Mouse (Mus musculus) heart, embryonic 16.5 days (tissue): Measurements from ENCODE around the gene Usf1. TPM values are rescaled to one million over a fixed set of nuclear protein-coding genes. Genes with fewer than 3 reads are reported as not detected.

Source experiments
- ATAC-seq: fragments of 200-750 bp; cut with Nextera tagmentation; replicated peaks from 2 replicates; pipeline ENCODE4 v1.8.0; 2017; ENCODE audit warnings: moderate number of reproducible peaks; ENCODE audit not compliant: insufficient read depth, low FRiP score; ENCODE audit errors: extremely low read depth
- H3K27ac ChIP-seq: fragments of 300-500 bp; sonication (generic); 2 replicates; pipeline ENCODE4 v1.5.1; 2014; ENCODE audit warnings: mild to moderate bottlenecking, low read length, control low read depth, moderate library complexity
- H3K27me3 ChIP-seq: fragments of 300-500 bp; sonication (generic); 2 replicates; pipeline ENCODE4 v1.6.1; 2014; ENCODE audit warnings: low read length, mixed read lengths; ENCODE audit not compliant: control insufficient read depth, insufficient read depth
- H3K36me3 ChIP-seq: fragments of 300-500 bp; sonication (generic); 2 replicates; pipeline ENCODE4 v1.6.1; 2014; ENCODE audit not compliant: control insufficient read depth, insufficient read depth
- H3K4me1 ChIP-seq: fragments of 300-500 bp; sonication (generic); 2 replicates; pipeline ENCODE4 v1.6.1; 2014; ENCODE audit warnings: low read length, mixed read lengths; ENCODE audit not compliant: control insufficient read depth, insufficient read depth
- H3K4me2 ChIP-seq: fragments of 300-500 bp; sonication (generic); 2 replicates; pipeline ENCODE4 v1.6.1; 2014; ENCODE audit warnings: low read depth, mild to moderate bottlenecking, control low read depth, low read length
- H3K4me3 ChIP-seq: fragments of 300-500 bp; sonication (generic); 2 replicates; pipeline ENCODE4 v1.5.1; 2014; ENCODE audit warnings: mild to moderate bottlenecking, control low read depth, low read length
- H3K9ac ChIP-seq: fragments of 300-500 bp; sonication (generic); 2 replicates; pipeline ENCODE4 v1.6.1; 2014; ENCODE audit warnings: low read length, control low read depth
- H3K9me3 ChIP-seq: fragments of 300-500 bp; sonication (generic); replicated peaks from 2 replicates; pipeline ENCODE4 v1.6.1; 2016; ENCODE audit warnings: low read length; ENCODE audit not compliant: control insufficient read depth
- WGBS: fragments of 180-500 bp; shearing (Covaris S2); extraction: QIAGEN DNeasy Blood & Tissue Kit; methylation state at CpG from one replicate; pipeline ENCODE4 v1.1.7; 2014; 5-methylcytosine and 5-hydroxymethylcytosine counted together
- polyA plus RNA-seq: library from polyadenylated mRNA; unstranded; fragments of >200 nt; fragmentation: Nextera tagmentation; extraction: Ambion mirVana; gene quantifications from 2 replicates; pipeline ENCODE4 v1.2.1, GENCODE M21; 2015

Usf1 gene
- polyA plus RNA-seq, 1 experiment from 2014 or later: 53.1 TPM

GRCm38 (mm10) chr1:171410231-171410630, 882 bp upstream of the Usf1 start:
- peaks cover 2% of the 10 kb centered on the region; the same call in 1 of the 2 replicates for H3K36me3 ChIP-seq
- ATAC-seq: no peak
- WGBS: 89% methylated on average over 1 of the region's 1 CpGs

GRCm38 (mm10) chr1:171411492-171411941, 404 bp downstream of the Usf1 start:
- Histone ChIP-seq H3K9ac (peak overlapping the region; percentile 99), H3K4me2 (peak overlapping the region; percentile 78), H3K27ac (peak overlapping the region; percentile 92), H3K9me3 (no peaks in the 10 kb centered on the region), H3K27me3 (peaks cover 5% of the 10 kb centered on the region; the same call in 1 of the 2 replicates), H3K36me3 (peaks cover 12% of the 10 kb centered on the region), H3K4me1 (peaks cover 11% of the 10 kb centered on the region), H3K4me3 (peak overlapping the region; percentile 83)
- peak; percentile 67 for ATAC-seq
- WGBS: under 1% methylated on average over 39 of the region's 39 CpGs

More at GRCm38 (mm10) chr1:171410231-171410630, 882 bp upstream of the Usf1 start:
- Histone ChIP-seq H3K27me3 (peaks cover 5% of the 10 kb centered on the region; the same call in 1 of the 2 replicates), H3K4me3 (no peak overlapping the region), H3K4me1 (peaks cover 11% of the 10 kb centered on the region), H3K9ac (no peak overlapping the region), H3K9me3 (no peaks in the 10 kb centered on the region), H3K4me2 (no peak overlapping the region), H3K27ac (no peak overlapping the region)

DNA sequence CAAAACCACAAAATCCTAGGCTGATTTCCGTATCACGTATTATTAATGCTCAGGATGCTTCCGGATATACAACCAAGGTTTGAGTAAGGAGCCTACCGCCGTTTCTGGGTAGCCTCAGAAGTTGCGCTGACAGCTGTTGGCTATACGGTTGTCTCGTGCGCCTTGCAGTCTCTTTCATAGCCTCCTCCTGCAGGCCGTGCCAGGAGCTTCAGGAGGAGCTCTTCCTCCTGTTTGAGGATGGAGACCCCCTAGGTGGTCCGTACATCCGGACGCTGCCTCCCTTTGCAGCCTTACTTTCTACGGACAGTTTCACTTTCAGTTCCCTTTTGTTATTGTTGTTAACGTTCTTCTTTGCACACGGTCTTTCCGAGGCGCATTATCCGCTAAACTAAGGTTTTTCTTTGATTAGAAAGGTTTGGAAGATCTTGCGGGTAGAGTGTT, 908 bp downstream of the Usf1 start:
- peak overlapping the region; percentile 99 for H3K9ac ChIP-seq
- peak overlapping the region; percentile 83 for H3K4me3 ChIP-seq
- 0 out of 2 replicates have a peak, but pooled peaks have one; percentile 23 for ATAC-seq
- peak overlapping the region; percentile 78 for H3K4me2 ChIP-seq
- peaks cover 15% of the 10 kb centered on the region for H3K36me3 ChIP-seq
- H3K9me3 ChIP-seq: no peaks in the 10 kb centered on the region
- peaks cover 5% of the 10 kb centered on the region; the same call in 1 of the 2 replicates for H3K27me3 ChIP-seq
- peaks cover 11% of the 10 kb centered on the region for H3K4me1 ChIP-seq
- H3K27ac ChIP-seq: peak overlapping the region; percentile 92
- WGBS: 1% methylated on average over 20 of the region's 20 CpGs

DNA sequence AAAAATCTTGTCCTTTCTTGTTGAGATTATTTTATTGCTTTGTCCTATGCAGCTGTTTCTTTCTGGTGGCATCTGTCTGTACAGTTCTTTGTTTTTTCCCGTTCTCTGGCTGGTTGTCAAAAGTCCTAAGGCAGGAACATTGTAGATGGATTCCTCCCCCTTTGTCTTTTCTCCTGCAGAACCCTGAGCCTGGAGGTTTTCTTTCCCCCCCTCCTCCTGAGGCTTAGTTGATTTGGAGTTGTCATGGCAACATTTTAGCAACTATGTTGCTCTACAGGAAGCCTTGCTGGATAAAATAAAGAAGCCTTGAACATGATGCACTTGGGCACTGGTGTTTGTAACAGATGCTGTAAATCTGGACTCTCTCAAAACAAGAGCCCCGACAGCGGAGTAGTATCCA, 1.3 kb downstream of the Usf1 start:
- Histone ChIP-seq H3K27me3 (peaks cover 5% of the 10 kb centered on the region; the same call in 1 of the 2 replicates), H3K36me3 (peaks cover 20% of the 10 kb centered on the region), H3K27ac (peak overlapping the region; percentile 92), H3K9me3 (no peaks in the 10 kb centered on the region), H3K4me2 (peak overlapping the region; percentile 78), H3K4me1 (peaks cover 11% of the 10 kb centered on the region), H3K9ac (peak overlapping the region; percentile 99), H3K4me3 (peak overlapping the region; percentile 83)
- WGBS: 51% methylated on average over 3 of the region's 3 CpGs
- ATAC-seq: no peak

- 76% methylated on average over 8 of the region's 8 CpGs for WGBS
- H3K27me3 ChIP-seq: peaks cover 5% of the 10 kb centered on the region; the same call in 1 of the 2 replicates
- no peak overlapping the region for H3K27ac ChIP-seq
- H3K9me3 ChIP-seq: no peaks in the 10 kb centered on the region
- ATAC-seq: no peak
- H3K4me1 ChIP-seq: peaks cover 11% of the 10 kb centered on the region
- no peak overlapping the region for H3K4me2 ChIP-seq
- H3K4me3 ChIP-seq: no peak overlapping the region
- H3K36me3 ChIP-seq: peaks cover 30% of the 10 kb centered on the region
- no peak overlapping the region for H3K9ac ChIP-seq
These were observed 2.5 kb downstream of the Usf1 start for GRCm38 (mm10) chr1:171413608-171414007.

DNA sequence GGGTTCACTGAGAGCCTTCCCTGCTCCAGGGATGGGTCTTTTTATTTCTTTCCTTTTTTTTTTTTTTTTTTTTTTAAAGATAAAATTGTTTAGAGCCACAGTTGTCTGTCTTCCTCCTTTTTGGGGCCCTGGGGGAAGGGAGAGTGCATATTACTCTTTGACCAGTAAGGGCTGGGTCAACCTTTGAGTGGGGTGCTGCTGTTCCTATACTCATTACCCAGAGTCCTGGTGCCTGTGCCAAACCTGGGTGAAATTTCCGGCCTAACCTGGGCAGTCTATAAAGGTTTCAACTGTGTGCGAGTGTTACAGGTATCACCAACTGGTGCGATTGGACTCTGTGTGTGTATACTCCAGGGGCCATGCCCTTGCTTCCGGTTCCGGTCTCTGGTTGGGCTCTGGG, 7.5 kb downstream of the Usf1 start, which contains the start of gene Tstd1:
Gene Tstd1 (plus strand): TSS at position 213 of the 400 bp plus-strand sequence.
- ATAC-seq: no peak
- no peak within 1 kb of the TSS for H3K4me2 ChIP-seq
- H3K4me1 ChIP-seq: 0 out of 2 replicates have a peak, but pooled peaks cover 3% of the 10 kb centered on the region
- no peak within 1 kb of the TSS for H3K9ac ChIP-seq
- 89% methylated on average over 5 of the region's 5 CpGs for WGBS
- no peak within 1 kb of the TSS for H3K27ac ChIP-seq
- no peaks in the 10 kb centered on the region for H3K27me3 ChIP-seq
- no peak within 1 kb of the TSS for H3K4me3 ChIP-seq
- H3K9me3 ChIP-seq: no peaks in the 10 kb centered on the region
- H3K36me3 ChIP-seq: peaks cover 43% of the 10 kb centered on the region

GRCm38 (mm10) chr1:171419291-171419882, 8.3 kb downstream of the Usf1 start:
- Histone ChIP-seq H3K36me3 (peaks cover 43% of the 10 kb centered on the region), H3K9me3 (no peaks in the 10 kb centered on the region), H3K27me3 (no peaks in the 10 kb centered on the region), H3K4me1 (0 out of 2 replicates have a peak, but pooled peaks cover 3% of the 10 kb centered on the region), H3K9ac (no peak overlapping the region), H3K4me2 (no peak overlapping the region), H3K4me3 (no peak overlapping the region), H3K27ac (no peak overlapping the region)
- ATAC-seq: no peak
- WGBS: 67% methylated on average over 12 of the region's 12 CpGs

DNA sequence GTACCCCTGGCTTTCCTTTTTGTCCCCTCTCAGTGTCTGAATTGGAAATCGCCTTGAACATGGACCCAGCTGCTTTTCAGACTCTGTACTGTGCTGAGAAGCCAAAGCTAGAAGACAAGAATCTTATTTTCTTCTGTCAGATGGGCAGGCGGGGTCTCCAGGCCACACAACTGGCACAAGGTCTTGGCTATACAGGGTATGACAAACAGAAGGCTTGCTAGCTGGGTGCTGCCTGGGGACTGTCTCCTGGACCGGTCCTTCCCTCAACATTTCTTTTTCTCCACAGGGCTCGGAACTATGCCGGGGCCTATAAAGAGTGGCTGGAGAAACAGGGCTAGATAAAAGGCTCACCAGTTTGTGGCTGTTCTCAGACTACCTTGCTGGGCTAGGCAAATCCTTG, 8.8 kb downstream of the Usf1 start:
- no peaks in the 10 kb centered on the region for H3K27me3 ChIP-seq
- H3K9ac ChIP-seq: no peak overlapping the region
- H3K4me2 ChIP-seq: no peak overlapping the region
- H3K4me3 ChIP-seq: no peak overlapping the region
- peaks cover 43% of the 10 kb centered on the region for H3K36me3 ChIP-seq
- WGBS: 82% methylated on average over 5 of the region's 5 CpGs
- H3K4me1 ChIP-seq: peaks cover 5% of the 10 kb centered on the region
- no peaks in the 10 kb centered on the region for H3K9me3 ChIP-seq
- no peak for ATAC-seq
- no peak overlapping the region for H3K27ac ChIP-seq

DNA sequence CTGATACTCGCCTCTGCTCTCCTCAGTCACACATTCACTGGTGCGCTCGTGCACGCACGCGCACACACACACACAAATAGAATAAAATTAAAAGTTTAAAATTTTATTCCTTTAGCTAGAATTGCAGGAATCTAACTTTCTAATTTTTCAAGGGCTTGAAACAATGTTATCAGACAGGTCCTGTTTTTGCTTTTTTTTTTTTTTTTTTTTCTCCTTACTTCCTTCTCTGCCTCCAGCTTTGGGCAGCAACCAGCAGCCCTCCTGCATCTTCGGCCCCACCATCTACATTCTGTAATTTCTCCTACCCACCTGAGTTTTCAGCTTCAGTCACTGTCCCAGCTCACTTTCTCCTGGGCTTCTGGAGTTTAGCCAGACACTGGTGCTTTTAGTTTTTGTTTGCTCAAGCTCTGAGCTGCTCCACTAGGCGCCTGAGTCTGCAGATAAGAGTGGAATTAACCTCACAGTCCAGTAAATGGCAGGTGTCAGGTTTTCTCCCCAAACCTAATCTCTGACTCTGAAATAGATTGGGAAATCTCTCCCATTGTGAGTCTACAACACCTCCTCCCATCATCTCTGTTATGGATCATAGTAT, 11.5 kb downstream of the Usf1 start:
- no peak overlapping the region for H3K9ac ChIP-seq
- no peaks in the 10 kb centered on the region for H3K27me3 ChIP-seq
- H3K4me3 ChIP-seq: no peak overlapping the region
- H3K36me3 ChIP-seq: peaks cover 23% of the 10 kb centered on the region
- 74% methylated on average over 8 of the region's 8 CpGs for WGBS
- no peaks in the 10 kb centered on the region for H3K9me3 ChIP-seq
- H3K4me2 ChIP-seq: no peak overlapping the region
- H3K27ac ChIP-seq: no peak overlapping the region; the same call in 1 of the 2 replicates
- no peak for ATAC-seq
- H3K4me1 ChIP-seq: peaks cover 9% of the 10 kb centered on the region
